Mouse (Mus musculus): ENCODE data around the gene Scgn. TPM values are rescaled to one million over a fixed set of nuclear protein-coding genes. Genes with fewer than 3 reads are reported as not detected.

Scgn gene
- polyA plus RNA-seq, 1 experiment from 2014 or later, result 5.0 TPM

DNA sequence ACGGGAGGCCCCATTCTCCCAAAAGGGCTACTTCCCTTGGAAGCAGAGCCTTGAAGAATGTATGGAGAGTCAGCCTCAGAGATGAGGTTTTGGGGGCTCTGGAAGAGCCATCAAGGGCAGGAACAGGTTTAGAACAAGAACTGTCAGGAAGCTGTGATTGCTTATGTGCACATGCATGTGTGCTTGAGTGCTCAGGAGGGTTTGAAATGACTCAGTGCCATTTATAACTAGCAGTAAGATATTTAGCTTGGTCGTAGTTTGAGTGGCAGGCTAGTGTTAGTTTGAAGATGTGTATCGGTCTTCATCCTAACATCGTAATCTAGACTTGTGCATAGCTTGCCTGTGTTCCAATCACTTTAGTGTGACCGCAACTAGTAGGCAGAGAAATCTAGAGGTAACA, 84.1 kb downstream of the Scgn start:
- H3K4me3 ChIP-seq (replicated peaks), result no peak overlapping the region
- no peaks in the 10 kb centered on the region for H3K9me3 ChIP-seq
- H3K27ac ChIP-seq, result no peak overlapping the region
- no peaks in the 10 kb centered on the region for H3K27me3 ChIP-seq (replicated peaks)
- H3K4me1 ChIP-seq, result no peaks in the 10 kb centered on the region
- no peaks in the 10 kb centered on the region for H3K36me3 ChIP-seq
- WGBS, result 84% methylated on average over 5 of the region's 5 CpGs
- H3K9ac ChIP-seq, result no peak overlapping the region
- ATAC-seq (ENCODE audit: insufficient read depth, low FRiP score, low read depth), result no peak
- no peak overlapping the region for H3K4me2 ChIP-seq

Small RNA genes lying within 50 kb of the gene (microRNA-seq; reads per million reads assigned to microRNA genes)
- gene Gm44344, result not detected

Other genes starting within 250 kb of the Scgn start
- gene Hist1h3c, start 245.6 kb downstream of the Scgn start, polyA plus RNA-seq (2015; fragmentation: Nextera tagmentation; extraction: Ambion mirVana), result 5.5 and 5.7 TPM in 2 replicates
- 2.5 and 3.4 TPM in 2 replicates for gene Hist1h2bb, start 244.5 kb downstream of the Scgn start, polyA plus RNA-seq (2015; fragmentation: Nextera tagmentation; extraction: Ambion mirVana)
- gene Hist1h2ab, start 240.1 kb downstream of the Scgn start, polyA plus RNA-seq (2015; fragmentation: Nextera tagmentation; extraction: Ambion mirVana), result 43.8 and 63.1 TPM in 2 replicates
- gene Hist1h3b, start 238.9 kb downstream of the Scgn start, polyA plus RNA-seq (2015; fragmentation: Nextera tagmentation; extraction: Ambion mirVana), result 7.4 and 10.6 TPM in 2 replicates
- 3.5 and 4.1 TPM in 2 replicates for gene Hist1h4b, start 234.2 kb downstream of the Scgn start, polyA plus RNA-seq (2015; fragmentation: Nextera tagmentation; extraction: Ambion mirVana)
- 0.42 and 0.55 TPM in 2 replicates for gene Hist1h4a, start 230.0 kb downstream of the Scgn start, polyA plus RNA-seq (2015; fragmentation: Nextera tagmentation; extraction: Ambion mirVana)
- 4.8 and 6.9 TPM in 2 replicates for gene Hist1h3a, start 228.8 kb downstream of the Scgn start, polyA plus RNA-seq (2015; fragmentation: Nextera tagmentation; extraction: Ambion mirVana)
- 2.0 and 2.9 TPM in 2 replicates for gene Hist1h1a, start 227.5 kb downstream of the Scgn start, polyA plus RNA-seq (2015; fragmentation: Nextera tagmentation; extraction: Ambion mirVana)
- 0.06 TPM in 1 of 2 replicates, not detected in the other for gene Trim38, start 221.3 kb downstream of the Scgn start, polyA plus RNA-seq (2015; fragmentation: Nextera tagmentation; extraction: Ambion mirVana)
- 0.13 and 0.15 TPM in 2 replicates for gene Slc17a2, start 184.2 kb downstream of the Scgn start, polyA plus RNA-seq (2015; fragmentation: Nextera tagmentation; extraction: Ambion mirVana)
- gene Slc17a3, start 151.8 kb downstream of the Scgn start, polyA plus RNA-seq (2015; fragmentation: Nextera tagmentation; extraction: Ambion mirVana), result 0.34 and 0.36 TPM in 2 replicates
- gene Slc17a1, start 123.5 kb downstream of the Scgn start, polyA plus RNA-seq (2015; fragmentation: Nextera tagmentation; extraction: Ambion mirVana), result 0.06 and 0.19 TPM in 2 replicates
- gene Slc17a4, start 76.2 kb downstream of the Scgn start, polyA plus RNA-seq (2015; fragmentation: Nextera tagmentation; extraction: Ambion mirVana), result 4.0 and 4.7 TPM in 2 replicates
- gene Hist1h2ba, start 57.1 kb downstream of the Scgn start, polyA plus RNA-seq (2015; fragmentation: Nextera tagmentation; extraction: Ambion mirVana), result not detected in 2 replicates
- not detected in 2 replicates for gene Hist1h2aa, start 56.8 kb downstream of the Scgn start, polyA plus RNA-seq (2015; fragmentation: Nextera tagmentation; extraction: Ambion mirVana)

Data from stomach, embryonic 15.5 days (tissue).